Mouse (Mus musculus) CD8-positive naive resting alpha-beta T cell, adult 2 months (primary cell): ENCODE results near the gene Dnah6.

Source experiments
- DNase-seq, 2 experiments: peaks; one replicate each; pipeline ENCODE4 v3.0.0; 2022; ENCODE audit warnings: low read depth in 2 of 2, low spot score in 2 of 2

Dnah6 gene

GRCm38 (mm10) chr6:73221189-73221957 lies at the start of gene Dnah6:
Gene Dnah6, minus strand, starts transcription at chr6:73221651.
- DNase-seq: peak; percentile 47 to 50

- no peak for DNase-seq
Observed at GRCm38 (mm10) chr6:73269374-73269773, 47.9 kb upstream of the Dnah6 start.

GRCm38 (mm10) chr6:73267738-73268311 lies 46.4 kb upstream of the Dnah6 start:
- DNase-seq: no peak

- no peak for DNase-seq
Observed at GRCm38 (mm10) chr6:73264801-73265200, 43.4 kb upstream of the Dnah6 start.

- no peak for DNase-seq
Observed at GRCm38 (mm10) chr6:73260110-73260509, 38.7 kb upstream of the Dnah6 start.

GRCm38 (mm10) chr6:73257068-73257467 lies 35.6 kb upstream of the Dnah6 start:
- DNase-seq: no peak

GRCm38 (mm10) chr6:73254307-73255228 lies 33.1 kb upstream of the Dnah6 start:
- peak; percentile 26 to 27 for DNase-seq

GRCm38 (mm10) chr6:73253584-73253983 lies 32.1 kb upstream of the Dnah6 start:
- no peak for DNase-seq

- DNase-seq: no peak
Observed at GRCm38 (mm10) chr6:73253006-73253405, 31.6 kb upstream of the Dnah6 start.

GRCm38 (mm10) chr6:73252396-73252795 lies 30.9 kb upstream of the Dnah6 start:
- no peak for DNase-seq

GRCm38 (mm10) chr6:73251336-73251735 lies 29.9 kb upstream of the Dnah6 start:
- DNase-seq: no peak

GRCm38 (mm10) chr6:73249851-73250250 lies 28.4 kb upstream of the Dnah6 start:
- DNase-seq: no peak

- DNase-seq: no peak
Observed at GRCm38 (mm10) chr6:73249049-73249422, 27.6 kb upstream of the Dnah6 start.

GRCm38 (mm10) chr6:73248237-73249048 lies 27.0 kb upstream of the Dnah6 start, which contains the start of gene Suclg1:
Gene Suclg1, plus strand, starts transcription at chr6:73248382.
- DNase-seq: peak; percentile 81 to 89

GRCm38 (mm10) chr6:73247452-73247851 lies 26.0 kb upstream of the Dnah6 start:
- peak; percentile 18 to 36 for DNase-seq

- DNase-seq: no peak
Observed at GRCm38 (mm10) chr6:73246821-73247220, 25.4 kb upstream of the Dnah6 start.

GRCm38 (mm10) chr6:73235650-73236049 lies 14.2 kb upstream of the Dnah6 start:
- DNase-seq: no peak

GRCm38 (mm10) chr6:73234302-73234900 lies 12.9 kb upstream of the Dnah6 start:
- no peak for DNase-seq

- DNase-seq: peak; percentile 23 to 46
Observed at GRCm38 (mm10) chr6:73233202-73233726, 11.8 kb upstream of the Dnah6 start.

- no peak for DNase-seq
Observed at GRCm38 (mm10) chr6:73232152-73232584, 10.7 kb upstream of the Dnah6 start.
